Mouse (Mus musculus): ENCODE measurements at regions not wholly inside any gene's neighbourhood (a gene's known extent, or its start where the extent isn't known, plus 50 kb on each side); places are given as distances from the start of the nearest gene placed in this dataset.

GRCm38 (mm10) chr5:91198620-91199019 lies 59.2 kb downstream of the Areg start:
- H3K27me3 ChIP-seq (ENCODE audit: control insufficient read depth, insufficient read depth, low read length), result no peaks in the 10 kb centered on the region
- 35% methylated on average over 7 of the region's 7 CpGs for WGBS
- no peak for DNase-seq
- H3K27ac ChIP-seq (ENCODE audit: control insufficient read depth, insufficient read depth, low read length), result no peak overlapping the region
- TF ChIP-seq CTCF (IDR thresholded peaks at IDR 0.05; ENCODE audit: borderline replicate concordance, control insufficient read depth, extremely low read depth, insufficient read depth, low read length, poor library complexity) (no peak), POLR2A (IDR thresholded peaks at IDR 0.05; ENCODE audit: control insufficient read depth, extremely low read depth, insufficient read depth, low read length, poor library complexity) (no peak)
- H3K4me1 ChIP-seq (replicated peaks; ENCODE audit: control insufficient read depth, insufficient read depth, low read length), result no peaks in the 10 kb centered on the region
- H3K4me3 ChIP-seq (ENCODE audit: control insufficient read depth, insufficient read depth, low read length), result no peak overlapping the region
- no peaks in the 10 kb centered on the region for H3K36me3 ChIP-seq (ENCODE audit: control insufficient read depth, insufficient read depth, low read length)

DNA sequence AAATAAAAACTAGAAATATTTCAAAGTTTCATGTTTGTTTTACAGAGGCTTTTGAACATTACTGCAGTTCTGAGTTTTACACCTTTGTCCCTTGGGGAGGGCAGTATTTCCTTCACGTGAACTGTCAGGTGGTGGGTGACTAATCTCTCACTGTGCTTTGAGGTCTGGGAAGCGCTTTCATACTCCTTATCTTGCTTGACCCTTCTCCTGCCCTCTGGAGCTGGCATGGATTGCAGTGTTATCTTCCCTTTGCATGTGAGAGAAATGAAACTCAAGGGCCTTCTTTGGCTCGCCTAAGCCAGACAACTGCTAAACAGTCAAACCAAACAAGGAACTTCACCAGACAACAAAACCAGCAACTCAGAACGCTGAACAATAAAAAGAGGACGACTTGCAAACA lies 61.0 kb downstream of the Areg start:
- Histone ChIP-seq H3K4me1 (replicated peaks; ENCODE audit: control insufficient read depth, insufficient read depth, low read length) (no peaks in the 10 kb centered on the region), H3K27ac (ENCODE audit: control insufficient read depth, insufficient read depth, low read length) (no peak overlapping the region), H3K36me3 (ENCODE audit: control insufficient read depth, insufficient read depth, low read length) (no peaks in the 10 kb centered on the region), H3K4me3 (ENCODE audit: control insufficient read depth, insufficient read depth, low read length) (no peak overlapping the region), H3K27me3 (ENCODE audit: control insufficient read depth, insufficient read depth, low read length) (no peaks in the 10 kb centered on the region)
- TF ChIP-seq CTCF (IDR thresholded peaks at IDR 0.05; ENCODE audit: borderline replicate concordance, control insufficient read depth, extremely low read depth, insufficient read depth, low read length, poor library complexity) (no peak), POLR2A (IDR thresholded peaks at IDR 0.05; ENCODE audit: control insufficient read depth, extremely low read depth, insufficient read depth, low read length, poor library complexity) (no peak)
- WGBS, result 59% methylated on average over 5 of the region's 5 CpGs
- DNase-seq, result no peak

DNA sequence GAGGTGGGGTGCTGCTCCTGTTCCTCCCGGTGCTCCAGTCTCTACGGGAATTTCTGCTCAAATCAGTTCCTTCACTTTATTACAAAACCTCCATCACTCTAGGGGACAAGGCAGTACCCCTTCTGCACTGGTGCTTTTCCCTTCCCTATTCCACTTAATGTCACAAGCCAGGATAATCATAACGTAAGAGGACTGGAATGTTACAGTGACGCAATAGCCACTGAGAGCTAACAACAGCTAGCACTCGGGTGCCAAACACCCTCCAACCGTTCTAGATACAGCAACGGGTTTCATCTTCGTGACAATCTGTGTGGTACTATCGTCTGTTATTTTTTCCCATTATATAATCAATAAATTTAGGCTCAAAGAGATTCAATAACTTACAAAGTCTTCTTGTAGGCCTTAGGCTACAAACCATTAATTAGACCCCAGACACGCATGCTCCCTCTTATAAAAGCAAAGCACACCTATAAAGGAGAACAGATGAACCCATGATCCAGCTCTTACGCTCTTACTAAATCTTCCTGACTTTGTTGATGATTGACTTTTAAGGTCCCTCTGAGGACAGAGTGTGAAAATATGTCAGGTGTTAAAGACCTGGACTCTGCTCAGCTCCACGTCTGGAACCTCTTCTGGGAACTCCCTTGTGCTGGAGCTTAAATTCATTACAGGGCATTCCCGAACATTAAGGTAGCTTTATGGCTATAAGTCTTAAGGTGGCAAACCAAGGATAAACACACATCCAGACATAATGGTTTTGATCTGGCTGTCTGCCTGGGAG lies 65.0 kb downstream of the Areg start:
- Histone ChIP-seq H3K27ac (ENCODE audit: control insufficient read depth, insufficient read depth, low read length) (no peak overlapping the region), H3K4me1 (replicated peaks; ENCODE audit: control insufficient read depth, insufficient read depth, low read length) (no peaks in the 10 kb centered on the region), H3K36me3 (ENCODE audit: control insufficient read depth, insufficient read depth, low read length) (no peaks in the 10 kb centered on the region), H3K4me3 (ENCODE audit: control insufficient read depth, insufficient read depth, low read length) (no peak overlapping the region), H3K27me3 (ENCODE audit: control insufficient read depth, insufficient read depth, low read length) (no peaks in the 10 kb centered on the region)
- WGBS, result 94% methylated on average over 13 of the region's 13 CpGs
- no peak for DNase-seq
- TF ChIP-seq POLR2A (IDR thresholded peaks at IDR 0.05; ENCODE audit: control insufficient read depth, extremely low read depth, insufficient read depth, low read length, poor library complexity) (no peak), CTCF (IDR thresholded peaks at IDR 0.05; ENCODE audit: borderline replicate concordance, control insufficient read depth, extremely low read depth, insufficient read depth, low read length, poor library complexity) (no peak)

DNA sequence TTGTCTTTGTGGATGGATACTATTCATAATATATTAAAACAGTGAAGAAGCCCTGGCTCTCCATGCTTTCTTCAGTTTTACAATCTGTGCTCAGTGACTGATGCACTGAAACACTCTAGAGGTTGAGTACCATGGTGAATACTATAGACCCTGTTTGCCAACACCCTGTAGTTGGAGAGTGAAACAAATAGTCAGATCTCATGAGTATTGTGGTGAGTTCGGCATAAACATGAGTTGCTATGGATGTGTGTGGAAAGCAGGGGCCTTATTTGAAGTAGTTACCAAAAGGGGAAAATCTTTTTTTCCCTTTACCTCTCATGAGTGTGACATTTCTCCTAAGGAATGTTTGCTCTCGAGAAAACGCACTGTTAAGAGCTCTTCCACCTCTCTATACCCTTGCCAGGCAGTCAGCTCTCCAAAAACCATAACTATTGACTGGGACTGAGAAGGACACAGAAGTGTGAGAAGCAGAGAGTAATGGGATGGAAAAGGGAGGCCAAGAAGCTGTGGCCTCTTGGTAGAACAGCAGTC lies 66.0 kb downstream of the Areg start:
- 92% methylated on average over 3 of the region's 3 CpGs for WGBS
- Histone ChIP-seq H3K4me1 (replicated peaks; ENCODE audit: control insufficient read depth, insufficient read depth, low read length) (no peaks in the 10 kb centered on the region), H3K27ac (ENCODE audit: control insufficient read depth, insufficient read depth, low read length) (no peak overlapping the region), H3K4me3 (ENCODE audit: control insufficient read depth, insufficient read depth, low read length) (no peak overlapping the region), H3K27me3 (ENCODE audit: control insufficient read depth, insufficient read depth, low read length) (no peaks in the 10 kb centered on the region), H3K36me3 (ENCODE audit: control insufficient read depth, insufficient read depth, low read length) (no peaks in the 10 kb centered on the region)
- no peak for DNase-seq
- TF ChIP-seq CTCF (IDR thresholded peaks at IDR 0.05; ENCODE audit: borderline replicate concordance, control insufficient read depth, extremely low read depth, insufficient read depth, low read length, poor library complexity) (no peak), POLR2A (IDR thresholded peaks at IDR 0.05; ENCODE audit: control insufficient read depth, extremely low read depth, insufficient read depth, low read length, poor library complexity) (no peak)

- H3K4me1 ChIP-seq (replicated peaks; ENCODE audit: control insufficient read depth, insufficient read depth, low read length), result no peaks in the 10 kb centered on the region
- no peaks in the 10 kb centered on the region for H3K36me3 ChIP-seq (ENCODE audit: control insufficient read depth, insufficient read depth, low read length)
- no peaks in the 10 kb centered on the region for H3K27me3 ChIP-seq (ENCODE audit: control insufficient read depth, insufficient read depth, low read length)
- no peak overlapping the region for H3K27ac ChIP-seq (ENCODE audit: control insufficient read depth, insufficient read depth, low read length)
- no peak overlapping the region for H3K4me3 ChIP-seq (ENCODE audit: control insufficient read depth, insufficient read depth, low read length)
- 76% methylated on average over 9 of the region's 9 CpGs for WGBS
- no peak for DNase-seq
- TF ChIP-seq CTCF (IDR thresholded peaks at IDR 0.05; ENCODE audit: borderline replicate concordance, control insufficient read depth, extremely low read depth, insufficient read depth, low read length, poor library complexity), result no peak
- TF ChIP-seq POLR2A (IDR thresholded peaks at IDR 0.05; ENCODE audit: control insufficient read depth, extremely low read depth, insufficient read depth, low read length, poor library complexity), result no peak
Observed at GRCm38 (mm10) chr5:91206569-91207490, 67.4 kb downstream of the Areg start.

GRCm38 (mm10) chr5:91220174-91220573 lies 80.8 kb downstream of the Areg start:
- Histone ChIP-seq H3K4me1 (replicated peaks; ENCODE audit: control insufficient read depth, insufficient read depth, low read length) (no peaks in the 10 kb centered on the region), H3K36me3 (ENCODE audit: control insufficient read depth, insufficient read depth, low read length) (no peaks in the 10 kb centered on the region), H3K27ac (ENCODE audit: control insufficient read depth, insufficient read depth, low read length) (no peak overlapping the region), H3K27me3 (ENCODE audit: control insufficient read depth, insufficient read depth, low read length) (no peaks in the 10 kb centered on the region), H3K4me3 (ENCODE audit: control insufficient read depth, insufficient read depth, low read length) (no peak overlapping the region)
- WGBS, result 90% methylated on average over 4 of the region's 4 CpGs
- TF ChIP-seq CTCF (IDR thresholded peaks at IDR 0.05; ENCODE audit: borderline replicate concordance, control insufficient read depth, extremely low read depth, insufficient read depth, low read length, poor library complexity) (no peak), POLR2A (IDR thresholded peaks at IDR 0.05; ENCODE audit: control insufficient read depth, extremely low read depth, insufficient read depth, low read length, poor library complexity) (no peak)
- DNase-seq, result no peak

All from thymus, adult 2 months (tissue).